Mouse (Mus musculus) heart, embryonic 12.5 days (tissue): ENCODE measurements around the gene Pgs1. TPM values are rescaled to one million over a fixed set of nuclear protein-coding genes. Genes with fewer than 3 reads are reported as not detected.

ENCODE experiments used
- ATAC-seq: fragments of 200-750 bp; cut with Nextera tagmentation; 2 replicates; pipeline ENCODE4 v1.8.0; 2017; ENCODE audit warnings: moderate TSS enrichment, moderate library complexity; ENCODE audit not compliant: insufficient number of reproducible peaks, low FRiP score
- H3K27ac ChIP-seq: fragments of 300-500 bp; sonication (generic); 2 replicates; pipeline ENCODE4 v1.5.1; 2016; ENCODE audit warnings: mild to moderate bottlenecking, moderate library complexity; ENCODE audit not compliant: poor library complexity, severe bottlenecking
- H3K27me3 ChIP-seq: fragments of 300-500 bp; sonication (generic); replicated peaks from 2 replicates; pipeline ENCODE4 v1.6.1; 2016; ENCODE audit warnings: mild to moderate bottlenecking, moderate library complexity
- H3K36me3 ChIP-seq: fragments of 300-500 bp; sonication (generic); 2 replicates; pipeline ENCODE4 v1.6.1; 2016; ENCODE audit warnings: mild to moderate bottlenecking, moderate library complexity
- H3K4me1 ChIP-seq: fragments of 300-500 bp; sonication (generic); replicated peaks from 2 replicates; pipeline ENCODE4 v1.6.1; 2016; ENCODE audit warnings: mild to moderate bottlenecking
- H3K4me2 ChIP-seq: fragments of 300-500 bp; sonication (generic); 2 replicates; pipeline ENCODE4 v1.6.1; 2016; ENCODE audit warnings: mild to moderate bottlenecking, moderate library complexity
- H3K4me3 ChIP-seq: fragments of 300-500 bp; sonication (generic); 2 replicates; pipeline ENCODE4 v1.5.1; 2016; ENCODE audit warnings: mild to moderate bottlenecking
- H3K9ac ChIP-seq: fragments of 300-500 bp; sonication (generic); 2 replicates; pipeline ENCODE4 v1.6.1; 2016; ENCODE audit warnings: mild to moderate bottlenecking, moderate library complexity
- H3K9me3 ChIP-seq: fragments of 300-500 bp; sonication (generic); replicated peaks from 2 replicates; pipeline ENCODE4 v1.6.1; 2016; ENCODE audit warnings: mild to moderate bottlenecking, moderate library complexity
- WGBS: fragments of 180-500 bp; shearing (Covaris S2); methylation state at CpG from one replicate; pipeline ENCODE4 v1.1.7; 2016; 5-methylcytosine and 5-hydroxymethylcytosine counted together
- polyA plus RNA-seq: library from polyadenylated mRNA; unstranded; fragments of >200 nt; fragmentation: Nextera tagmentation; extraction: Ambion mirVana; gene quantifications from 2 replicates; pipeline ENCODE4 v1.2.1, GENCODE M21; 2016

Pgs1 gene
- polyA plus RNA-seq, 1 experiment from 2014 or later: 28.9 TPM

- peak overlapping the region; percentile 21; the same call in 1 of the 2 replicates for H3K9ac ChIP-seq
- no peaks in the 10 kb centered on the region for H3K27me3 ChIP-seq
- no peak overlapping the region for H3K4me2 ChIP-seq
- 51% methylated on average over 9 of the region's 9 CpGs for WGBS
- no peaks in the 10 kb centered on the region for H3K9me3 ChIP-seq
- ATAC-seq: no peak
- H3K36me3 ChIP-seq: peaks cover 3% of the 10 kb centered on the region; the same call in 1 of the 2 replicates
- H3K4me3 ChIP-seq: no peak overlapping the region
- H3K27ac ChIP-seq: peak overlapping the region; percentile 71
- peaks cover 83% of the 10 kb centered on the region for H3K4me1 ChIP-seq
Observed at GRCm38 (mm10) chr11:117994250-117995057, 8.4 kb downstream of the Pgs1 start.

GRCm38 (mm10) chr11:117995255-117995654, 9.2 kb downstream of the Pgs1 start:
- 47% methylated on average over 2 of the region's 2 CpGs for WGBS
- H3K4me3 ChIP-seq: no peak overlapping the region

GRCm38 (mm10) chr11:117995661-117996060, 9.6 kb downstream of the Pgs1 start:
- Histone ChIP-seq H3K27me3 (no peaks in the 10 kb centered on the region), H3K4me1 (peaks cover 83% of the 10 kb centered on the region), H3K4me3 (no peak overlapping the region), H3K27ac (no peak overlapping the region; the same call in 1 of the 2 replicates), H3K4me2 (no peak overlapping the region), H3K9me3 (no peaks in the 10 kb centered on the region), H3K9ac (no peak overlapping the region), H3K36me3 (peaks cover 10% of the 10 kb centered on the region)
- ATAC-seq: no peak
- 61% methylated on average over 3 of the region's 3 CpGs for WGBS

More at GRCm38 (mm10) chr11:117995255-117995654, 9.2 kb downstream of the Pgs1 start:
- H3K4me2 ChIP-seq: no peak overlapping the region
- H3K9ac ChIP-seq: no peak overlapping the region
- H3K36me3 ChIP-seq: peaks cover 6% of the 10 kb centered on the region
- H3K27me3 ChIP-seq: no peaks in the 10 kb centered on the region
- H3K27ac ChIP-seq: no peak overlapping the region; the same call in 1 of the 2 replicates
- peaks cover 83% of the 10 kb centered on the region for H3K4me1 ChIP-seq
- H3K9me3 ChIP-seq: no peaks in the 10 kb centered on the region
- ATAC-seq: no peak

- Histone ChIP-seq H3K36me3 (peaks cover 14% of the 10 kb centered on the region), H3K4me1 (peaks cover 80% of the 10 kb centered on the region), H3K27me3 (no peaks in the 10 kb centered on the region), H3K4me3 (no peak overlapping the region), H3K27ac (no peak overlapping the region), H3K4me2 (no peak overlapping the region), H3K9ac (no peak overlapping the region), H3K9me3 (no peaks in the 10 kb centered on the region)
- WGBS: 55% methylated on average over 3 of the region's 3 CpGs
- ATAC-seq: no peak
Observed at GRCm38 (mm10) chr11:117996066-117996465, 10.0 kb downstream of the Pgs1 start.

- Histone ChIP-seq H3K4me3 (no peak overlapping the region), H3K9me3 (no peaks in the 10 kb centered on the region), H3K36me3 (peaks cover 24% of the 10 kb centered on the region), H3K9ac (no peak overlapping the region), H3K4me2 (no peak overlapping the region), H3K27me3 (no peaks in the 10 kb centered on the region), H3K27ac (no peak overlapping the region), H3K4me1 (peaks cover 70% of the 10 kb centered on the region)
- 96% methylated on average over 2 of the region's 2 CpGs for WGBS
- ATAC-seq: no peak
Observed at GRCm38 (mm10) chr11:117997085-117997484, 11.0 kb downstream of the Pgs1 start.

GRCm38 (mm10) chr11:117998356-117998755, 12.3 kb downstream of the Pgs1 start:
- no peak overlapping the region for H3K27ac ChIP-seq
- H3K4me3 ChIP-seq: no peak overlapping the region
- H3K36me3 ChIP-seq: peaks cover 35% of the 10 kb centered on the region
- H3K4me1 ChIP-seq: peaks cover 62% of the 10 kb centered on the region
- H3K4me2 ChIP-seq: no peak overlapping the region
- ATAC-seq: no peak
- WGBS: 89% methylated on average over 4 of the region's 4 CpGs
- H3K9me3 ChIP-seq: no peaks in the 10 kb centered on the region
- H3K9ac ChIP-seq: no peak overlapping the region
- H3K27me3 ChIP-seq: no peaks in the 10 kb centered on the region

GRCm38 (mm10) chr11:117999260-117999934, 13.3 kb downstream of the Pgs1 start:
- H3K36me3 ChIP-seq: peaks cover 36% of the 10 kb centered on the region
- no peak overlapping the region for H3K9ac ChIP-seq
- WGBS: 60% methylated on average over 6 of the region's 6 CpGs

GRCm38 (mm10) chr11:118000083-118000482, 14.0 kb downstream of the Pgs1 start:
- ATAC-seq: 0 out of 2 replicates have a peak, but pooled peaks have one; percentile 21
- WGBS: 20% methylated on average over 1 of the region's 1 CpGs
- H3K36me3 ChIP-seq: peaks cover 42% of the 10 kb centered on the region
- H3K4me3 ChIP-seq: no peak overlapping the region
- H3K27me3 ChIP-seq: no peaks in the 10 kb centered on the region
- no peak overlapping the region for H3K9ac ChIP-seq
- peak overlapping the region; percentile 5; the same call in 1 of the 2 replicates for H3K4me2 ChIP-seq
- H3K9me3 ChIP-seq: no peaks in the 10 kb centered on the region
- H3K27ac ChIP-seq: peak overlapping the region; percentile 67
- peaks cover 58% of the 10 kb centered on the region for H3K4me1 ChIP-seq

More at GRCm38 (mm10) chr11:117999260-117999934, 13.3 kb downstream of the Pgs1 start:
- 0 out of 2 replicates have a peak, but pooled peaks have one; percentile 8 for ATAC-seq
- Histone ChIP-seq H3K4me2 (peak overlapping the region; percentile 5; the same call in 1 of the 2 replicates), H3K9me3 (no peaks in the 10 kb centered on the region), H3K27me3 (no peaks in the 10 kb centered on the region), H3K4me1 (peaks cover 62% of the 10 kb centered on the region), H3K27ac (peak overlapping the region; percentile 67), H3K4me3 (no peak overlapping the region)

- peaks cover 53% of the 10 kb centered on the region for H3K4me1 ChIP-seq
Observed at GRCm38 (mm10) chr11:118000565-118001215, 14.6 kb downstream of the Pgs1 start.

GRCm38 (mm10) chr11:118003176-118003575, 17.1 kb downstream of the Pgs1 start:
- no peak overlapping the region for H3K4me2 ChIP-seq
- no peaks in the 10 kb centered on the region for H3K27me3 ChIP-seq
- H3K27ac ChIP-seq: peak overlapping the region; percentile 58
- WGBS: 81% methylated on average over 14 of the region's 14 CpGs
- H3K36me3 ChIP-seq: peaks cover 56% of the 10 kb centered on the region
- no peaks in the 10 kb centered on the region for H3K9me3 ChIP-seq
- no peak for ATAC-seq
- no peak overlapping the region for H3K4me3 ChIP-seq
- H3K9ac ChIP-seq: 0 out of 2 replicates have a peak overlapping the region, but pooled peaks have one; percentile 0
- peaks cover 57% of the 10 kb centered on the region for H3K4me1 ChIP-seq

More at GRCm38 (mm10) chr11:118000565-118001215, 14.6 kb downstream of the Pgs1 start:
- Histone ChIP-seq H3K27ac (peak overlapping the region; percentile 79), H3K9me3 (no peaks in the 10 kb centered on the region), H3K4me3 (no peak overlapping the region), H3K36me3 (peaks cover 48% of the 10 kb centered on the region), H3K27me3 (no peaks in the 10 kb centered on the region), H3K9ac (no peak overlapping the region), H3K4me2 (no peak overlapping the region)
- peak; percentile 90 for ATAC-seq
- WGBS: 74% methylated on average over 7 of the region's 7 CpGs
